Mouse (Mus musculus): ENCODE data around the gene Susd1. TPM values are rescaled to one million over a fixed set of nuclear protein-coding genes. Genes with fewer than 3 reads are reported as not detected.

The Susd1 gene
- polyA plus RNA-seq, 1 experiment from 2014 or later: 9.1 TPM

DNA sequence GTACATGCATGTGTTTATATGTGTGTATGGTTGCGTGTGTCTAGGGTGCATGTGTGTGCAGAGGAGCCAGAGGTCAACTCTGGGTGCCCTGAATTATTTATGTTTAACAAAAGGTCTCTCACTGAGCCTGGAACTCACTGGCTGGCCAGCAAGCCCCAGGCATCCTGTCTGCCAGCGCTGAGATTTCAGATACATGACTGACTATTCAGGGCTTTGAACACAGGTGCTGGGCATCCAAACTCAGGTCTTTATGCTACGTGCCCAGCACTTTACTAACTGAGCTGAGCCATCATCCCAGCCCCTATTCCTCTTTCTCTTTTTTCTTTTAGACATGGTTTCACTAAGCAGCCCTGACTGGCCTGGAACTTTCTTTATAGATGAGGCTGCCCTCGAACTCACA lies 59.8 kb downstream of the Susd1 start:
- no peak for ATAC-seq (ENCODE audit: insufficient read depth, low FRiP score, low read depth)
- Histone ChIP-seq H3K36me3 (no peaks in the 10 kb centered on the region), H3K4me1 (0 out of 2 replicates have a peak, but pooled peaks cover 3% of the 10 kb centered on the region), H3K4me2 (no peak overlapping the region), H3K4me3 (replicated peaks) (no peak overlapping the region), H3K9me3 (no peaks in the 10 kb centered on the region), H3K27me3 (replicated peaks) (no peaks in the 10 kb centered on the region), H3K27ac (no peak overlapping the region), H3K9ac (no peak overlapping the region)
- WGBS: 85% methylated on average over 4 of the region's 4 CpGs

DNA sequence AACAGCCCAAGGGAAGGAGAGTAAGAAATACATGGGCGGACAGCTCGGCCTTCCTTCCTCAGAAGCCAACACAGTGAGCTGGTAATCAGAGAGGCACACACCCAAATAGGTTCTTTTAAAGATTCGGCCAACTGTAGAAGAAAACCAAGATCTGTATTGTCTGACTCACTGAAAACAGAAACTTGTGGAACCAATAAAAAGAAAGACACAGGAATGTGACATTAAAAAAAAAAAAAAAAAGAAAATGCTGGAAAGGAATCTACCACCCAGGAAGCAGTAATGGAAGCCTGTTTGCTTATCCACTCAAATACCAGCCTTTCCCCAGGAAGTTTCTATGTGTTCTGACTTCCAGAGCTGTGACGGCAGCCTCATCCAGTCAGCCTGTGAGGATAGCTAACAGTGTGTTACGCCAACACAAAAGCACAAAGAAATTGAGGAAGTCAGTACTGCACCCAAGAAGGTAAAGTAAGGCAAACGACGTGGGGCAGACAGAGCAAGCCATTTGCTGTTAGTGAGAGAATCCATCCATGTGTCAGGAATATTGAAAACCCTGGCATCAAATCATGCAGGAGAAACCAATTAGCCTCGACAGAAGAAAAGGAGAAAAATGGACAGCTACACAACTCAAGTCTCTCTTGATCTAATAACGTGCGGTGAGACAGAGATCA lies 64.0 kb downstream of the Susd1 start:
- no peaks in the 10 kb centered on the region for H3K4me1 ChIP-seq
- no peaks in the 10 kb centered on the region for H3K36me3 ChIP-seq
- H3K27me3 ChIP-seq (replicated peaks): no peaks in the 10 kb centered on the region
- no peak overlapping the region for H3K4me2 ChIP-seq
- H3K4me3 ChIP-seq (replicated peaks): no peak overlapping the region
- 66% methylated on average over 10 of the region's 10 CpGs for WGBS
- ATAC-seq (ENCODE audit: insufficient read depth, low FRiP score, low read depth): no peak
- H3K27ac ChIP-seq: no peak overlapping the region
- H3K9ac ChIP-seq: no peak overlapping the region
- H3K9me3 ChIP-seq: no peaks in the 10 kb centered on the region

DNA sequence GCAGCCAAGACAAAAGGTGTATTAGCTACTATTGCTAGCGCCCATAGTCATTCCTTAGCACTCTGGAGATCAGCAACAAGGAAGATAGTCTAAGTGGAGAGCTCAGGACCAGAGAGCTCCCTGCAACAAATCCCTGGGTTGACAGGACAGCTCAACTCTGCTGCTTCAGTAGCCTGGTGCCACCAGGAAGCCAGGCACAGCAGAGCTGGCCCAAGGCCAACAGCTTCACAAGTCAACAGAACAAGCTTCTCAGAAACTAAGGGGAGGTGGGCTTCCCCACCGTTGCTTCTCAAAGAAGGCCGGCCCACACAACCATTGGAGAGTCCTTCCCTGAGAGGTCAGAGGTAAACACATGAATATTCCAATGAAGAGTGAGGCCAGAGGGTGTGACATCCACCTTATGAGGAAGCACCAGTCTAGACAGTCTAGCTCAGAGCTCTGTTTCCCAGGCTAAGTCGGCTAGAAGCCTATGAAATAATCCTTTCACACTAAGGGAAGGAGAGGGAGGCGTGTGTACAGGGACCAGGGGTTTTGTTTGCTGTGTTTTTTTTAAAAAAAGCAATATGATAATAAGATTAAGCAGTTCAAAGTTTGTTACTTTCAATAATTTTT lies 65.8 kb downstream of the Susd1 start:
- Histone ChIP-seq H3K4me3 (replicated peaks) (no peak overlapping the region), H3K36me3 (no peaks in the 10 kb centered on the region), H3K4me2 (no peak overlapping the region), H3K9ac (no peak overlapping the region), H3K9me3 (no peaks in the 10 kb centered on the region), H3K4me1 (no peaks in the 10 kb centered on the region), H3K27me3 (replicated peaks) (no peaks in the 10 kb centered on the region), H3K27ac (no peak overlapping the region)
- ATAC-seq (ENCODE audit: insufficient read depth, low FRiP score, low read depth): no peak
- 65% methylated on average over 5 of the region's 5 CpGs for WGBS

DNA sequence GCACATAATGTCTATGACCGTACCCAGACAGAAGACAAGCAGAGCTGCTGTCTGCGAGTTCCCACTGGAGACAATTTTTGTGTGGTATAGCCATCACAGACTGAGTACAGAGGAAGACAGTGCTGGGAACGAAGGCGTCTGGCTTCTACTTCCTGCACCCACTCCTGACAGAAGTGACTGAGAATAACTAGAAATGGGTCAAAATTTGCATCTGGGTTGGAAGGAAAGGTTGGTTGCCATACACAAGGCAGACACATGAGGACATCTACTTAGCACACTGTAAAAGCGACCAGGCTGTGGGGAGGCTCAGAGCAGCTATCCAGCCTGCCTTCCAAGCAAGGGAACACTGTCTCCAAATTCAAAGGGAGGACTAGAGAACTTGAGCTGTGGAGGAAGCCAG lies 66.5 kb downstream of the Susd1 start:
- no peak overlapping the region for H3K4me2 ChIP-seq
- no peak for ATAC-seq (ENCODE audit: insufficient read depth, low FRiP score, low read depth)
- no peak overlapping the region for H3K27ac ChIP-seq
- H3K9ac ChIP-seq: no peak overlapping the region
- WGBS: 89% methylated on average over 5 of the region's 5 CpGs
- H3K4me1 ChIP-seq: no peaks in the 10 kb centered on the region
- no peak overlapping the region for H3K4me3 ChIP-seq (replicated peaks)
- no peaks in the 10 kb centered on the region for H3K27me3 ChIP-seq (replicated peaks)
- H3K36me3 ChIP-seq: no peaks in the 10 kb centered on the region
- H3K9me3 ChIP-seq: no peaks in the 10 kb centered on the region

DNA sequence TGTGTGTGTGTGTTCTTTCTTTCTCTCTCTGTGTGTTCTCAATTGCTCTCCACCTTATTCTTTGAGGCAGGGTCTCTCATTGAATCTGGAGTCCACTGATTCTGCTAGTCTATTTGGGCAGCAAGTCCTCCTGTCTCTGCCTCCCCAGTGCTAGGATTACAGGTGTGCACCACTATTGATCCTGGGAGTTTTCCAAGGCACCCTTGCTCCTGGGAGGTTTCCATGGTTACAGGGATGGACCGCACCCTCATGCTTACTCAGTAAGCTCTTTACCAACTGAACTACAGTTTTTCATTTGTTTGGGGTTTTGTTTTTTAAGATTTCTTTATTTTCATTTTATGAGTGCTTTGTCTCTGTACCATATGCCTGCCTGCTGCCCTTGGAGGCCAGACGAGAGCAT lies 68.5 kb downstream of the Susd1 start:
- no peak for ATAC-seq (ENCODE audit: insufficient read depth, low FRiP score, low read depth)
- H3K36me3 ChIP-seq: no peaks in the 10 kb centered on the region
- 93% methylated on average over 2 of the region's 2 CpGs for WGBS

DNA sequence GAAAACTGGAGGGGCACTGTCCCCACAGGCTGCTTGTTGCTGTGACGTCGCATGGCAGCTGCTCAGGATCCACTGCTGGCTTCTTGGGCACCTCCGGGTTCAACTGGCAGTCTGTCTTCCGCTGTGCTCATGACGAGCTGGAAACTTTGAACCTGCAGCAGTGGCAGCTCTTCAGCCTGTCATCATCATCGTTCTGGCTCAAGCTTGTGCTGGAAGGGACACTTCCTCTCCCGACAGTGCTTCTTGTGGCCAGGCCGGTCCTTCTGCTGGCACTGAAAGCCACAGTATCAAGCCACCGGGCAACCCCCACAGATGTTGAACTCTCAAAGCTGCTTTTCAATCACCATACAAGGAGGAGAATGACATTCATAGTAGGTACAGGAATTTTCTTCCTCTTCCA lies 70.3 kb downstream of the Susd1 start:
- H3K36me3 ChIP-seq: no peaks in the 10 kb centered on the region
- WGBS: 76% methylated on average over 9 of the region's 9 CpGs
- no peaks in the 10 kb centered on the region for H3K9me3 ChIP-seq
- H3K27me3 ChIP-seq (replicated peaks): no peaks in the 10 kb centered on the region
- no peak overlapping the region for H3K4me2 ChIP-seq
- H3K4me3 ChIP-seq (replicated peaks): no peak overlapping the region
- H3K4me1 ChIP-seq: peaks cover 10% of the 10 kb centered on the region
- no peak overlapping the region for H3K27ac ChIP-seq
- H3K9ac ChIP-seq: no peak overlapping the region
- ATAC-seq (ENCODE audit: insufficient read depth, low FRiP score, low read depth): no peak

More for the DNA sequence above, 68.5 kb downstream of the Susd1 start:
- H3K4me1 ChIP-seq: no peaks in the 10 kb centered on the region
- no peak overlapping the region for H3K4me3 ChIP-seq (replicated peaks)
- H3K4me2 ChIP-seq: no peak overlapping the region
- no peak overlapping the region for H3K27ac ChIP-seq
- H3K9ac ChIP-seq: no peak overlapping the region
- no peaks in the 10 kb centered on the region for H3K9me3 ChIP-seq
- no peaks in the 10 kb centered on the region for H3K27me3 ChIP-seq (replicated peaks)

DNA sequence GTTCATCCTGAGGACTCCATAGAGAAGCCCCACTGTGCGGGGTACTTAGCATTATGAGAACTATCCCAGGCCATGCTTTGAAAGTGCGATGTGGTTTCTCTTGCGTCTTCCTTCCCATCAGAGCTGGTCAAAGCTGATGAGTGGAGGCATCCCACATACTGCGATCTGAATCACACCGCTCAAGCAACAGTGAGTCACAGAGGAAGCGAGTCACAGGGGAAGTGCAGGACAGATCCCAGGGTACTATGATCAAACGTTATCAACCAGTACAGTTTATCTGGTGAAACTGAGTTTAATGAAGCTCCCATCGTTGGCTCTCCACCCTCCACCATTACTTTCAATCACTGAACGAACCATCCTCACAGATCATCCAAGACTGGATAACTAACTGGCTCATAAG lies 72.2 kb downstream of the Susd1 start:
- Histone ChIP-seq H3K9ac (no peak overlapping the region), H3K4me3 (replicated peaks) (no peak overlapping the region), H3K4me1 (peaks cover 10% of the 10 kb centered on the region), H3K27me3 (replicated peaks) (no peaks in the 10 kb centered on the region), H3K36me3 (no peaks in the 10 kb centered on the region), H3K9me3 (no peaks in the 10 kb centered on the region), H3K4me2 (no peak overlapping the region), H3K27ac (no peak overlapping the region)
- no peak for ATAC-seq (ENCODE audit: insufficient read depth, low FRiP score, low read depth)
- 86% methylated on average over 9 of the region's 9 CpGs for WGBS

DNA sequence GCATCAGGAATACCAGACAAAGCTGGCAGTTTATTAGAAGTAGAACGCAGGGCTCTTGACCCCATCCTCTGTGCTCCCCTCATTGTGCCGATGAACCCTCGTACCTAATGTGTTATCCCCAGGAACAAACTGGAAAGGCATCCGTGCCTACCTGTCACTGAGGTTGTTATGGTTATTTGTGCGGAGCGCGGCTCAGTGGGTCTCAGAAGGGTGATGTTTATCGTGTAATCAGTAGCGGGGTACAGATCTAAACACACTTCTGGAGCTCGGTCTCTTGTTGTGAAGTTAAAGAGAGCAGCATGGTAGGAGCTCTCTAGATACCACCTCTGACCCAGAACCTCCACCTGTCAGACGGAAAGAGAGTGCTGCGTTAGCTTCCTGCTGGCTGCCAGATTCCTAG lies 72.9 kb downstream of the Susd1 start:
- Histone ChIP-seq H3K36me3 (no peaks in the 10 kb centered on the region), H3K9ac (no peak overlapping the region), H3K9me3 (no peaks in the 10 kb centered on the region), H3K27ac (no peak overlapping the region), H3K4me1 (peaks cover 10% of the 10 kb centered on the region), H3K4me2 (no peak overlapping the region), H3K4me3 (replicated peaks) (no peak overlapping the region), H3K27me3 (replicated peaks) (no peaks in the 10 kb centered on the region)
- 90% methylated on average over 12 of the region's 12 CpGs for WGBS
- no peak for ATAC-seq (ENCODE audit: insufficient read depth, low FRiP score, low read depth)

DNA sequence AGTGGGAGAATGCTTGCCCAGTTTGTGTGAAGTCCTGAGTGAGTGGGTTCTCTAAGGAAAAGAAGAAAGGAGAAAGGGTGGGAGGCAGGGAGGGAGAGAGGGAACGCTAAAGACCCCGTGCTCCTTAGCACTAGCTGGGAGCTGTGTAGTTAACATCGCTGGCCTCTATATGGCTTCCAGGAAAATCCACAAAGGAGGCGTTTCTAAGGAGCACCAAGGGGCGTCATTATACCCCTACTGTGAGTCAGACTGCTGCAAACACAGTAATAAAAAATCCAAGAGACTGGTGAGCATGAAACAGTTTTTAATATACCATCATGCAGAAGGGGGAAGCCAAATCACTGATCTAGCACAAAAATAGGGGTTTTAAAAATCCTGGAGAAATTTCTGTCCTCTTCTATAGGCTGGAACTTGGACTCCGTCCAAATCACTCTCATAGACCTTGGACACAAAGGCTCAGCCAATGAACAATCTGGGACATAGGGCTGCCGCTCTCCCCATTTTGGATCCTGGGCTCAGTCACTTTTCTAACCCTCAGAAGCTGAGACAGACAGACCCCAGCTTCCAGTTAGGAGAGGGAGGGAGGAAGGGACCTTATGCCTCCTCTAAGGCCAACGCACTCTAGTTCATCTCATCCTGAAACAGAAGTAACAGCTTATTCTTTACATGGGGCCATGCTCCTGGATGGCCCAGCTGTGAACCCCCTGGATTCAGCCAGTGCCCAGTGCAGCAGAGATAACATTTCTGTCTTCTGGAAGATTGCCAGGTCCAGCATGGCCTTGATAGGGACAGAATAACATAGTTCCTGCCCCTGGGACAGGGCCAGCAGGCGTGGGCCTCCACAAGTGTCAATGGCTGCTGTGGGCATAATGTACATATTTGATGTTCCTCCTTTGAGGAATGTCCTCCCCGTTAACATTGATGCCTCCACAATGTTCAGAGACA lies 73.9 kb downstream of the Susd1 start:
- 64% methylated on average over 10 of the region's 10 CpGs for WGBS
- Histone ChIP-seq H3K4me2 (no peak overlapping the region), H3K27me3 (replicated peaks) (no peaks in the 10 kb centered on the region), H3K27ac (peak overlapping the region; percentile 40; the same call in 1 of the 2 replicates), H3K4me1 (peaks cover 10% of the 10 kb centered on the region), H3K9ac (no peak overlapping the region), H3K4me3 (replicated peaks) (no peak overlapping the region), H3K36me3 (no peaks in the 10 kb centered on the region), H3K9me3 (no peaks in the 10 kb centered on the region)
- no peak for ATAC-seq (ENCODE audit: insufficient read depth, low FRiP score, low read depth)

DNA sequence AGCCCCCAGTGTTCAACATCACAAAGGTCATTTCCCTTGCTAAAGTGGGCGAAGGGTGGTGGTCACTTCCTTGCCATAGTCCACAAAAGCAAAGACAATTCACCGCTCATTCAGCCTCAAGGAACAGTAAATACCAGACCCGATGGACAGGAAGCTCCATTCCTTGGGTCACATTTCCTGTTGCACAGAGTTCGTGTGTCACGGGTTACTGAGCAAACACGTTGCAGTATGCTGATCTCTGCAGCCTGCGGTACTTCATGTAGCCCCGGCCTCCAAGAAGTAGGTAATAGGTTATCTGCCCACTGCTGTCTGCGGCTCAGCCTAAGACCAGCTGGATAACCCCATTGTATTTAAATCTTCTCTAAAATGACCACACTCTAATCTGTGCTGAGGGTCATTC lies 75.4 kb downstream of the Susd1 start:
- no peak overlapping the region for H3K9ac ChIP-seq
- no peaks in the 10 kb centered on the region for H3K36me3 ChIP-seq
- H3K4me2 ChIP-seq: no peak overlapping the region
- H3K9me3 ChIP-seq: no peaks in the 10 kb centered on the region
- H3K4me1 ChIP-seq: peaks cover 14% of the 10 kb centered on the region
- H3K4me3 ChIP-seq (replicated peaks): no peak overlapping the region
- WGBS: 47% methylated on average over 9 of the region's 9 CpGs
- peak overlapping the region; percentile 33; the same call in 1 of the 2 replicates for H3K27ac ChIP-seq
- peak; percentile 67 for ATAC-seq (ENCODE audit: insufficient read depth, low FRiP score, low read depth)
- H3K27me3 ChIP-seq (replicated peaks): no peaks in the 10 kb centered on the region

DNA sequence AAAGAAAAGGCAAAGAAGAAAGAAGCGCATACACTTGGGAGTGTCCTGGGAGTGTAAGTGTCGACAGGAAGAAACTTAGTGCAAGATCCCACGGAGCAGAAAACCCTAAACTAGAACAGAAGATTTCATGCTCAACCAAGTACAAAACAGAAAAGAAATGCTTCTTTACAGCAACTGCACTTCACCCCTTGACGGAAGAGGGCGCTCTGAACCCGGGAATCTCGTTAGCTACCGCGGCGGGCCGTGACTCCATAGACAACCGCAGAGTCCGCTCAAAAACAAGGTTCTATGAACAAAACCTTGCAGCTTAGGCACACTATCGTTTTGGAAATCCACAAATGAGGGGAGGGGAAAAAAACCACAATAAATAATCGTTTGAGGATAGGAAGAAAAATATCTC lies 77.7 kb downstream of the Susd1 start:
- Histone ChIP-seq H3K36me3 (no peaks in the 10 kb centered on the region), H3K27me3 (replicated peaks) (no peaks in the 10 kb centered on the region), H3K4me3 (replicated peaks) (no peak overlapping the region), H3K4me2 (0 out of 2 replicates have a peak overlapping the region, but pooled peaks have one; percentile 29), H3K27ac (no peak overlapping the region), H3K4me1 (peaks cover 14% of the 10 kb centered on the region), H3K9ac (no peak overlapping the region), H3K9me3 (no peaks in the 10 kb centered on the region)
- ATAC-seq (ENCODE audit: insufficient read depth, low FRiP score, low read depth): no peak
- 5% methylated on average over 15 of the region's 15 CpGs for WGBS

DNA sequence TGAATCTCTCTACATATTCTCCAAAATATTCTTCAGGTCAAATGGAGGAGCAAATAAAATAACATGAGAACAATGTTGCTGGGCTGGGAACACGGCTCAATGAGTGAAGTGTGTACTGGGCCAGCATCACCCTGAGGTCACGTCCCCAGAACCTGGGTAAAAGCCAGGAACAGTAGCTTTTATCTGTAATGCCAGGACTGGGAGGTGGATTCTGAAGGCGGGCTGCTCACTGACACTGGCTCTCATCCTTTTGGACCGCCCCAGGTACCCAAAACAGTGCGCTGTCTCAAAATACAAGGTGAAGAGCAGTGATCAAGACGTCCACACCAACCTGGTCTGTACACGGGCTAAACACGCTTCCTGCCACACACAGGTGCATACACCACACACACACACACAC lies 78.5 kb downstream of the Susd1 start:
- no peaks in the 10 kb centered on the region for H3K36me3 ChIP-seq
- H3K9ac ChIP-seq: no peak overlapping the region
- H3K9me3 ChIP-seq: no peaks in the 10 kb centered on the region
- H3K27ac ChIP-seq: no peak overlapping the region
- no peaks in the 10 kb centered on the region for H3K27me3 ChIP-seq (replicated peaks)
- WGBS: 84% methylated on average over 8 of the region's 8 CpGs
- peaks cover 14% of the 10 kb centered on the region for H3K4me1 ChIP-seq
- H3K4me2 ChIP-seq: no peak overlapping the region
- ATAC-seq (ENCODE audit: insufficient read depth, low FRiP score, low read depth): no peak
- H3K4me3 ChIP-seq (replicated peaks): no peak overlapping the region
